ENCODE assay signal across 12 mouse cellular contexts in genomic region chr5:119832479-119832796, GRCm38 (mm10). TPM values are rescaled to one million over a fixed set of nuclear protein-coding genes. Genes with fewer than 3 reads are reported as not detected.
DNase-seq lines count a peak whose midpoint lies in the region; ATAC-seq and TF ChIP-seq lines count a peak whose summit lies in the region.
"Had no signal": no experiment of that assay in that cellular context is flagged by ENCODE, and none has a peak within 500 bp of the region (broad histone marks: within the 10 kb centered on the region; RNA-seq: fewer than 3 reads in every experiment).

TSS of gene Tbx5 (plus strand) at chr5:119832668.

- no peak for TF ChIP-seq CTCF in intestine, postnatal 0 days (IDR thresholded peaks at IDR 0.05; ENCODE audit: low read depth)

- H3K4me2 ChIP-seq in kidney, embryonic 16.5 days (replicated peaks; ENCODE audit: low read depth, low read length), result peak within 1 kb of the TSS; percentile 26; the same call in 1 of the 2 replicates
- H3K4me2 ChIP-seq in intestine, postnatal 0 days (replicated peaks; ENCODE audit: low read depth), result peak within 1 kb of the TSS; percentile 68

- ATAC-seq in kidney, embryonic 16.5 days (ENCODE audit: low FRiP score, low TSS enrichment), result no peak
- no peak for ATAC-seq in intestine, postnatal 0 days
- ATAC-seq: CD4-positive, CD25-positive, alpha-beta regulatory T cell, adult 4 months had no signal

- H3K4me1 ChIP-seq in kidney, embryonic 16.5 days (ENCODE audit: insufficient read depth, low read length), result peaks cover 5% of the 10 kb centered on the region; the same call in 1 of the 2 replicates
- H3K4me1 ChIP-seq in intestine, postnatal 0 days (replicated peaks; ENCODE audit: control insufficient read depth, insufficient read depth, low read length), result no peaks in the 10 kb centered on the region

- no peaks in the 10 kb centered on the region for H3K36me3 ChIP-seq in kidney, embryonic 16.5 days (ENCODE audit: insufficient read depth, low read length)
- no peaks in the 10 kb centered on the region for H3K36me3 ChIP-seq in intestine, postnatal 0 days (ENCODE audit: control insufficient read depth, insufficient read depth)

- H3K4me3 ChIP-seq in kidney, embryonic 16.5 days (ENCODE audit: low read length), result peak within 1 kb of the TSS; percentile 29
- H3K4me3 ChIP-seq in intestine, postnatal 0 days (ENCODE audit: low read depth, low read length), result peak within 1 kb of the TSS; percentile 37

- intact Hi-C loops in left cerebral cortex, postnatal 4 days (cut with DNase I), result no loop called here

- 1% methylated on average over 16 of the region's 16 CpGs for WGBS in kidney, embryonic 16.5 days
- WGBS in intestine, postnatal 0 days, result 1% methylated on average over 16 of the region's 16 CpGs

- H3K9ac ChIP-seq in kidney, embryonic 16.5 days (replicated peaks; ENCODE audit: low read length), result no peak within 1 kb of the TSS
- H3K9ac ChIP-seq in intestine, postnatal 0 days (ENCODE audit: low read depth, low read length), result no peak within 1 kb of the TSS

- DNase-seq in kidney, postnatal 36 days, result no peak
- peak; percentile 44 to 48 for DNase-seq in heart, adult 18-20 months
- peak; percentile 37 for DNase-seq in lung, postnatal 25 days (ENCODE audit: low spot score)
- no peak for DNase-seq in ovary, postnatal 10 days (ENCODE audit: low spot score)
- DNase-seq in left cerebral cortex, postnatal 4 days, result no peak
- no peak for DNase-seq in gastrocnemius, adult 18-20 months (ENCODE audit: low spot score)
- DNase-seq: cerebellum, postnatal 25 days; kidney, postnatal 14 days had no signal

- peaks cover 99% of the 10 kb centered on the region for H3K27me3 ChIP-seq in kidney, embryonic 16.5 days (ENCODE audit: insufficient read depth, low read length)
- H3K27me3 ChIP-seq in intestine, postnatal 0 days (replicated peaks; ENCODE audit: control insufficient read depth, insufficient read depth, low read length), result peaks cover 88% of the 10 kb centered on the region

- no peak within 1 kb of the TSS for H3K27ac ChIP-seq in kidney, embryonic 16.5 days (ENCODE audit: low read length)
- no peak within 1 kb of the TSS for H3K27ac ChIP-seq in intestine, postnatal 0 days (ENCODE audit: low read depth, low read length)

- no peaks in the 10 kb centered on the region for H3K9me3 ChIP-seq in kidney, embryonic 16.5 days (ENCODE audit: low read length)
- no peaks in the 10 kb centered on the region for H3K9me3 ChIP-seq in intestine, postnatal 0 days (ENCODE audit: control insufficient read depth)

RNA-seq across cellular contexts. Expression of gene Tbx5, which starts in this region (rescaled TPM):
- polyA plus RNA-seq in kidney, embryonic 16.5 days (2015; fragmentation: Nextera tagmentation; extraction: Ambion mirVana), result 0.14 and 0.74 TPM in 2 replicates
- 10 to 100 TPM; 18.5 to 25.8 TPM for total RNA-seq in heart, adult 18-20 months (2021)
- not detected in 2 replicates for polyA plus RNA-seq in intestine, postnatal 0 days (2015; fragmentation: Nextera tagmentation; extraction: Ambion mirVana)
- total RNA-seq in left cerebral cortex, postnatal 4 days (2021), result not detected
- under 1 TPM in 1 of 2 experiments, not detected in 1; 0.09 TPM for total RNA-seq in gastrocnemius, adult 18-20 months (2021)
- polyA plus RNA-seq: CD4-positive, CD25-positive, alpha-beta regulatory T cell, adult 4 months; frontal cortex, adult 2 months had no signal

Comparison
In these comparisons a context has a peak if more than half of its experiments do, and no peak if none do; other contexts are left out.
1. RNA of gene Tbx5 (total RNA-seq): 18.5 to 25.8 TPM in heart, adult 18-20 months; 0.09 TPM in gastrocnemius, adult 18-20 months and not detected in left cerebral cortex, postnatal 4 days; every median in the first group is over 10 times any median in the second.
2. DNase-seq: peak in heart, adult 18-20 months (2 of 2) and lung, postnatal 25 days (single experiment); none in kidney, postnatal 36 days (0 of 2), ovary, postnatal 10 days (single experiment), left cerebral cortex, postnatal 4 days (single experiment) and gastrocnemius, adult 18-20 months (single experiment).